Mouse (Mus musculus) hindbrain, embryonic 15.5 days (tissue): Measurements from ENCODE around the gene Igdcc3. TPM values are rescaled to one million over a fixed set of nuclear protein-coding genes. Genes with fewer than 3 reads are reported as not detected.

Source experiments
- polyA plus RNA-seq: library from polyadenylated mRNA; unstranded; fragments of >200 nt; fragmentation: Nextera tagmentation; extraction: Ambion mirVana; gene quantifications from 2 replicates; pipeline ENCODE4 v1.2.1, GENCODE M21; 2015

Igdcc3 gene
- polyA plus RNA-seq, 1 experiment from 2014 or later: 9.9 TPM

Other genes starting within 250 kb of the Igdcc3 start
- gene Slc24a1, start 189.6 kb upstream of the Igdcc3 start, polyA plus RNA-seq: 0.10 TPM in 1 of 2 replicates, not detected in the other
- 33.3 and 35.8 TPM in 2 replicates for gene Ints14, start 180.3 kb upstream of the Igdcc3 start, polyA plus RNA-seq
- 219 and 223 TPM in 2 replicates for gene Hacd3, start 119.5 kb upstream of the Igdcc3 start, polyA plus RNA-seq
- 39.5 and 39.6 TPM in 2 replicates for gene Dpp8, start 108.8 kb upstream of the Igdcc3 start, polyA plus RNA-seq
- gene Igdcc4, start 39.7 kb upstream of the Igdcc3 start, polyA plus RNA-seq: 17.3 and 17.4 TPM in 2 replicates
- gene Parp16, start 54.2 kb downstream of the Igdcc3 start, polyA plus RNA-seq: 6.7 and 8.1 TPM in 2 replicates
- gene Cilp, start 124.0 kb downstream of the Igdcc3 start, polyA plus RNA-seq: 0.20 and 0.48 TPM in 2 replicates
- 37.1 and 40.3 TPM in 2 replicates for gene Clpx, start 153.1 kb downstream of the Igdcc3 start, polyA plus RNA-seq
- gene Pdcd7, start 204.9 kb downstream of the Igdcc3 start, polyA plus RNA-seq: 9.7 and 9.8 TPM in 2 replicates
- gene Ubap1l, start 219.9 kb downstream of the Igdcc3 start, polyA plus RNA-seq: 2.5 and 3.3 TPM in 2 replicates